Mouse (Mus musculus) cerebellum, adult 2 months (tissue): ENCODE results near the gene Figla. TPM values are rescaled to one million over a fixed set of nuclear protein-coding genes. Genes with fewer than 3 reads are reported as not detected.

Experiments
- DNase-seq, 2 experiments: peaks; one replicate each; pipeline ENCODE4 v3.0.0; 2021
- H3K27ac ChIP-seq: fragments of 200-500 bp; 2 replicates; pipeline ENCODE4 v1.5.1; 2012; ENCODE audit warnings: low read length, control low read depth, inconsistent platforms; ENCODE audit not compliant: insufficient read depth
- H3K27me3 ChIP-seq: fragments of 200-500 bp; 2 replicates; pipeline ENCODE4 v1.6.1; 2012; ENCODE audit warnings: inconsistent platforms, mild to moderate bottlenecking, low read length, moderate library complexity; ENCODE audit not compliant: control insufficient read depth, insufficient read depth
- H3K4me1 ChIP-seq: fragments of 200-500 bp; 2 replicates; pipeline ENCODE4 v1.6.1; 2011; ENCODE audit warnings: low read length; ENCODE audit not compliant: control insufficient read depth, insufficient read depth
- H3K4me3 ChIP-seq: fragments of 200-500 bp; replicated peaks from 2 replicates; pipeline ENCODE3; 2011; ENCODE audit warnings: mild to moderate bottlenecking, low read depth, low read length, control low read depth; ENCODE audit not compliant: insufficient read depth
- CTCF ChIP-seq: fragments of 200-500 bp; IDR thresholded peaks from 2 replicates; pipeline ENCODE4 v1.5.1; 2011; ENCODE audit warnings: low read depth, mild to moderate bottlenecking, control low read depth, low read length, moderate library complexity, borderline replicate concordance; ENCODE audit not compliant: insufficient read depth
- POLR2A ChIP-seq: fragments of 200-500 bp; IDR thresholded peaks from 2 replicates; pipeline ENCODE4 v1.6.1; 2011; ENCODE audit warnings: low read length, control low read depth, borderline replicate concordance; ENCODE audit not compliant: insufficient read depth
- WGBS: fragments of 180-500 bp; shearing (Covaris S2); methylation state at CpG from one replicate; pipeline ENCODE4 v1.1.7; 2018; 5-methylcytosine and 5-hydroxymethylcytosine counted together
- polyA plus RNA-seq: library from polyadenylated mRNA; depleted of rRNA; stranded (reverse); fragments of >200 nt; gene quantifications from 2 replicates; pipeline ENCODE4 v1.2.3, GENCODE M21; 2012

Figla gene
- polyA plus RNA-seq, 1 experiment = not detected

- no peak for TF ChIP-seq POLR2A
- TF ChIP-seq CTCF = no peak
- 20% methylated on average over 4 of the region's 4 CpGs for WGBS
- H3K4me1 ChIP-seq = peaks cover 16% of the 10 kb centered on the region
- no peaks in the 10 kb centered on the region for H3K27me3 ChIP-seq
- H3K4me3 ChIP-seq = no peak overlapping the region
- DNase-seq = no peak
- no peak overlapping the region for H3K27ac ChIP-seq
Measured at GRCm38 (mm10) chr6:86053099-86053498, 37.1 kb downstream of the Figla start.

- H3K4me1 ChIP-seq = peaks cover 16% of the 10 kb centered on the region
- TF ChIP-seq POLR2A (no peak), CTCF (no peak)
Measured at GRCm38 (mm10) chr6:86053594-86053993, 37.6 kb downstream of the Figla start.

DNA sequence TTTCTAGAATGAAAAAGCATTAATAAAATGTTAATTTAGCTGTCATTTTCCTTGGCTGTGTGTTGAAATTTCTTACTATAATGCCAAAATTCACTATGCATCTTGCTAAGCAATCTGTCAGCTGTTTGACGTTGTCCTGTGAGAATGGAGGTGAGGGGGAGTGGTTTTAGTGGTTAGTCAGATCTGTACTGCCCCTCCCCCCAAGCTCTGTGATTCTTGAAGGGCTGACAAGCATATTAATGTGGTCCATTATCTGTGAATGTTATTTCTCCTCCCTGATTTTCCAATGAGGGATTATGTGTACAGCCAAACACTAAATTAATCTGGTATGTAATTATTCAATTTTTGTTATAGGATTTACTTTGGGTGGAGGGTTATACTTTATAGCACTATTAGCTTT is 42.5 kb downstream of the Figla start:
- no peak for TF ChIP-seq POLR2A
- no peak for TF ChIP-seq CTCF
- no peak for DNase-seq
- H3K27me3 ChIP-seq = no peaks in the 10 kb centered on the region
- H3K4me1 ChIP-seq = peaks cover 7% of the 10 kb centered on the region; the same call in 1 of the 2 replicates
- H3K27ac ChIP-seq = no peak overlapping the region
- 6% methylated on average over 1 of the region's 1 CpGs for WGBS
- H3K4me3 ChIP-seq = no peak overlapping the region

More at GRCm38 (mm10) chr6:86053594-86053993, 37.6 kb downstream of the Figla start:
- Histone ChIP-seq H3K4me3 (no peak overlapping the region), H3K27ac (no peak overlapping the region), H3K27me3 (no peaks in the 10 kb centered on the region)
- WGBS = 54% methylated on average over 5 of the region's 5 CpGs
- DNase-seq = no peak

GRCm38 (mm10) chr6:86059151-86059853 is 43.3 kb downstream of the Figla start:
- H3K4me1 ChIP-seq = peaks cover 9% of the 10 kb centered on the region; the same call in 1 of the 2 replicates
- H3K27me3 ChIP-seq = no peaks in the 10 kb centered on the region
- 50% methylated on average over 7 of the region's 7 CpGs for WGBS
- TF ChIP-seq CTCF (no peak), POLR2A (no peak)
- no peak for DNase-seq
- H3K4me3 ChIP-seq = no peak overlapping the region
- no peak overlapping the region for H3K27ac ChIP-seq

GRCm38 (mm10) chr6:86060170-86060569 is 44.2 kb downstream of the Figla start:
- Histone ChIP-seq H3K27ac (no peak overlapping the region), H3K4me3 (no peak overlapping the region), H3K27me3 (no peaks in the 10 kb centered on the region), H3K4me1 (peaks cover 16% of the 10 kb centered on the region)
- no peak for DNase-seq
- 98% methylated on average over 3 of the region's 3 CpGs for WGBS
- no peak for TF ChIP-seq CTCF
- TF ChIP-seq POLR2A = no peak

DNA sequence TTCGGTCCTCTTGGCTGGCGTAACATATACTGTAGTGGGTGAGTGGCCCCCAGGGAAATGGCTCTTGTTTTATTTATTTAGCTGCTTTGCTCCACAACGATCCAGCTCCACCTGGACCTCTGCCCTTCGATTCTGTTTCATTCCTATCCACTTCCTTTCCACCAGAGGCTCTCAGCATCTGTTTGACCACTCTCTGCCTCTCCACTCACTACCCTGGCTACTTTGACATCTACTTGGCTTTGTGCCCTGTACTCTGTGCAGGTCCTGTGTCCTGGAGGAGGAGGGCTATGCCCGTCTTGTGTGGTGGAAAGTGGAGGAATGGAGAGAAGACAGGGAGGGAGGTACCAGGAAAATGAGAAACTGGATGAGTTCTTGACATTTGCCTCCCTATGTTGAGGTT is 46.3 kb downstream of the Figla start:
- Histone ChIP-seq H3K4me3 (no peak overlapping the region), H3K27ac (no peak overlapping the region), H3K27me3 (no peaks in the 10 kb centered on the region), H3K4me1 (peaks cover 25% of the 10 kb centered on the region)
- DNase-seq = no peak
- 45% methylated on average over 5 of the region's 5 CpGs for WGBS
- TF ChIP-seq POLR2A (no peak), CTCF (no peak)

DNA sequence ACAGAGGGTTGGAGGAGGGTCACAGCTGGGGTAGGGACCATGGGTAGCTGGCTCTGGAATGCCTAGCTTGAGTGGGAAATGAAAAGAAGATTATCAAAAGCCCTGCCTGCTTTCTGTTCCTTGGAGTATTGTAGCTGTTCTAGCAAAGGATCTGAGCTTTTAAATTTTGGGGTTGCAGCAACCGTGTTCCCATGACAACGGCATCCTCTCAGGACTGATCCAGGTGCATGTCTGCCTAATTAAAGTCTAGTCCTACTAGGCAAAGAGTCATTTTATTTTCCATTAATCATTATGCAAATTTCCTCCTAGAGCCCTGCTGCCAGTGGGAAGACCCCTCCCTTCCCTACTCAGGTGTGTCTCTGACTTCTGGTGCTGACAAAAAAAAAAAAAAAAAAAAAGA is 46.7 kb downstream of the Figla start:
- no peak overlapping the region for H3K27ac ChIP-seq
- H3K4me3 ChIP-seq = no peak overlapping the region
- H3K27me3 ChIP-seq = no peaks in the 10 kb centered on the region
- TF ChIP-seq CTCF = no peak
- peaks cover 28% of the 10 kb centered on the region for H3K4me1 ChIP-seq
- 82% methylated on average over 2 of the region's 2 CpGs for WGBS
- no peak for DNase-seq

DNA sequence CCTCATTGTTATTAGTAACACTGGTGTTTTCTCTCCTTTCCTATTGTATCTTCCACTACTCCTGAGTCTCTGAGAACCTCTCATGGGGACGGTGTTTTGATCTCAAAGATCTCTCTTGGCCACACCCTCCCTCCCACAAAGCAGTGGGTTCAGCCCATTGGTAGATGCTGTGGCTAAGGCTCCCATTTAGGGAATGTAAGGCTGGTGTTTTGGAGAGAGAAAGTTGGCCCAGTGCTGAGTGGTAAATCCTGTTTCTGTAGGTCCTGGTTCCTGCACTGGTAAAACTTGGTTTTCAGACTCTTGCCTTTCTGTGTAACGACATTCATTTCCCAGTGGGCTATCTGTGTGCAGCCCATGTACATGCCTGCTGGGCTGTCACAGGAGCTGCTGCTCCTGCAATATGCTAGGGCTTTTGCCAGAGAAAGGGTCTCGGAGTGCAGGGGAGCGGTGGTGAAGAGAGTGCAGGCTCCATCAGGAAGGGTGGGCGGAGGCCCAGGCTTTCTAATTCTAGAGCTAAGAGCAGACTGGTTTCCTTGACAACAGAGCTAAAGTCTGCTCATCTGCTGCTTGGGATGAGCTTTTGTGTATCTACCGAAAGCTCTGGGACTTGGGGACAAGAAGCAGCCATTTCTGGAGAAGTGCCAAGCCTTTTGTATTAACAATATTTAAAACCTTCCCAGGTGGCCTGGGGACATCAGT is 48.5 kb downstream of the Figla start:
- Histone ChIP-seq H3K4me3 (no peak overlapping the region), H3K27me3 (no peaks in the 10 kb centered on the region), H3K27ac (no peak overlapping the region), H3K4me1 (peaks cover 32% of the 10 kb centered on the region)
- TF ChIP-seq POLR2A (no peak), CTCF (no peak)
- 39% methylated on average over 6 of the region's 6 CpGs for WGBS
- DNase-seq = no peak
